Mouse (Mus musculus): ENCODE data around the gene Ankrd44. TPM values are rescaled to one million over a fixed set of nuclear protein-coding genes. Genes with fewer than 3 reads are reported as not detected.

Ankrd44 gene
- polyA plus RNA-seq, 1 experiment: 5.2 TPM

- H3K4me3 ChIP-seq (ENCODE audit: low read depth, low read length): no peak overlapping the region
- no peak overlapping the region for H3K27ac ChIP-seq (ENCODE audit: insufficient read depth, low read length)
- no peaks in the 10 kb centered on the region for H3K4me1 ChIP-seq (ENCODE audit: control insufficient read depth, insufficient read depth, low read length)
- H3K9ac ChIP-seq (ENCODE audit: low read depth, poor library complexity, severe bottlenecking): no peak overlapping the region
- TF ChIP-seq EP300 (IDR thresholded peaks at IDR 0.05; ENCODE audit: insufficient read depth, low read depth, low read length) (no peak), POLR2A (IDR thresholded peaks at IDR 0.05; ENCODE audit: insufficient read depth, low read length) (no peak), CTCF (IDR thresholded peaks at IDR 0.05; ENCODE audit: low read depth, low read length) (no peak)
- H3K9me3 ChIP-seq (replicated peaks; ENCODE audit: control insufficient read depth, insufficient read depth, low read length, poor library complexity, severe bottlenecking): no peaks in the 10 kb centered on the region
- H3K27me3 ChIP-seq (ENCODE audit: control insufficient read depth, insufficient read depth, low read length, poor library complexity, severe bottlenecking): no peaks in the 10 kb centered on the region
- H3K36me3 ChIP-seq (ENCODE audit: control insufficient read depth, insufficient read depth, low read length, poor library complexity, severe bottlenecking): no peaks in the 10 kb centered on the region
Measured at GRCm38 (mm10) chr1:54835661-54836205, 90.5 kb downstream of the Ankrd44 start.

GRCm38 (mm10) chr1:54833221-54833620 lies 93.0 kb downstream of the Ankrd44 start:
- Histone ChIP-seq H3K4me1 (ENCODE audit: control insufficient read depth, insufficient read depth, low read length) (no peaks in the 10 kb centered on the region), H3K27me3 (ENCODE audit: control insufficient read depth, insufficient read depth, low read length, poor library complexity, severe bottlenecking) (no peaks in the 10 kb centered on the region), H3K27ac (ENCODE audit: insufficient read depth, low read length) (no peak overlapping the region), H3K9ac (ENCODE audit: low read depth, poor library complexity, severe bottlenecking) (no peak overlapping the region), H3K4me3 (ENCODE audit: low read depth, low read length) (no peak overlapping the region), H3K36me3 (ENCODE audit: control insufficient read depth, insufficient read depth, low read length, poor library complexity, severe bottlenecking) (no peaks in the 10 kb centered on the region), H3K9me3 (replicated peaks; ENCODE audit: control insufficient read depth, insufficient read depth, low read length, poor library complexity, severe bottlenecking) (no peaks in the 10 kb centered on the region)
- no peak for TF ChIP-seq CTCF (IDR thresholded peaks at IDR 0.05; ENCODE audit: low read depth, low read length)
- no peak for TF ChIP-seq POLR2A (IDR thresholded peaks at IDR 0.05; ENCODE audit: insufficient read depth, low read length)
- TF ChIP-seq EP300 (IDR thresholded peaks at IDR 0.05; ENCODE audit: insufficient read depth, low read depth, low read length): no peak

GRCm38 (mm10) chr1:54832765-54833164 lies 93.4 kb downstream of the Ankrd44 start:
- no peak for TF ChIP-seq CTCF (IDR thresholded peaks at IDR 0.05; ENCODE audit: low read depth, low read length)
- TF ChIP-seq POLR2A (IDR thresholded peaks at IDR 0.05; ENCODE audit: insufficient read depth, low read length): no peak
- TF ChIP-seq EP300 (IDR thresholded peaks at IDR 0.05; ENCODE audit: insufficient read depth, low read depth, low read length): no peak

GRCm38 (mm10) chr1:54830223-54830622 lies 96.0 kb downstream of the Ankrd44 start:
- Histone ChIP-seq H3K4me3 (ENCODE audit: low read depth, low read length) (no peak overlapping the region), H3K9me3 (replicated peaks; ENCODE audit: control insufficient read depth, insufficient read depth, low read length, poor library complexity, severe bottlenecking) (no peaks in the 10 kb centered on the region), H3K4me1 (ENCODE audit: control insufficient read depth, insufficient read depth, low read length) (no peaks in the 10 kb centered on the region), H3K27ac (ENCODE audit: insufficient read depth, low read length) (no peak overlapping the region), H3K9ac (ENCODE audit: low read depth, poor library complexity, severe bottlenecking) (no peak overlapping the region), H3K36me3 (ENCODE audit: control insufficient read depth, insufficient read depth, low read length, poor library complexity, severe bottlenecking) (no peaks in the 10 kb centered on the region), H3K27me3 (ENCODE audit: control insufficient read depth, insufficient read depth, low read length, poor library complexity, severe bottlenecking) (no peaks in the 10 kb centered on the region)
- TF ChIP-seq CTCF (IDR thresholded peaks at IDR 0.05; ENCODE audit: low read depth, low read length) (no peak), EP300 (IDR thresholded peaks at IDR 0.05; ENCODE audit: insufficient read depth, low read depth, low read length) (no peak), POLR2A (IDR thresholded peaks at IDR 0.05; ENCODE audit: insufficient read depth, low read length) (no peak)

More at GRCm38 (mm10) chr1:54832765-54833164, 93.4 kb downstream of the Ankrd44 start:
- H3K9me3 ChIP-seq (replicated peaks; ENCODE audit: control insufficient read depth, insufficient read depth, low read length, poor library complexity, severe bottlenecking): no peaks in the 10 kb centered on the region
- H3K27me3 ChIP-seq (ENCODE audit: control insufficient read depth, insufficient read depth, low read length, poor library complexity, severe bottlenecking): no peaks in the 10 kb centered on the region
- H3K36me3 ChIP-seq (ENCODE audit: control insufficient read depth, insufficient read depth, low read length, poor library complexity, severe bottlenecking): no peaks in the 10 kb centered on the region
- H3K4me3 ChIP-seq (ENCODE audit: low read depth, low read length): no peak overlapping the region
- no peaks in the 10 kb centered on the region for H3K4me1 ChIP-seq (ENCODE audit: control insufficient read depth, insufficient read depth, low read length)
- no peak overlapping the region for H3K9ac ChIP-seq (ENCODE audit: low read depth, poor library complexity, severe bottlenecking)
- H3K27ac ChIP-seq (ENCODE audit: insufficient read depth, low read length): no peak overlapping the region

- H3K36me3 ChIP-seq (ENCODE audit: control insufficient read depth, insufficient read depth, low read length, poor library complexity, severe bottlenecking): no peaks in the 10 kb centered on the region
- H3K4me3 ChIP-seq (ENCODE audit: low read depth, low read length): no peak overlapping the region
- no peak for TF ChIP-seq POLR2A (IDR thresholded peaks at IDR 0.05; ENCODE audit: insufficient read depth, low read length)
- TF ChIP-seq CTCF (IDR thresholded peaks at IDR 0.05; ENCODE audit: low read depth, low read length): no peak
- TF ChIP-seq EP300 (IDR thresholded peaks at IDR 0.05; ENCODE audit: insufficient read depth, low read depth, low read length): no peak
- no peaks in the 10 kb centered on the region for H3K9me3 ChIP-seq (replicated peaks; ENCODE audit: control insufficient read depth, insufficient read depth, low read length, poor library complexity, severe bottlenecking)
- no peak overlapping the region for H3K9ac ChIP-seq (ENCODE audit: low read depth, poor library complexity, severe bottlenecking)
- no peaks in the 10 kb centered on the region for H3K27me3 ChIP-seq (ENCODE audit: control insufficient read depth, insufficient read depth, low read length, poor library complexity, severe bottlenecking)
- H3K27ac ChIP-seq (ENCODE audit: insufficient read depth, low read length): no peak overlapping the region
- no peaks in the 10 kb centered on the region for H3K4me1 ChIP-seq (ENCODE audit: control insufficient read depth, insufficient read depth, low read length)
Measured at GRCm38 (mm10) chr1:54829681-54830213, 96.4 kb downstream of the Ankrd44 start.

- TF ChIP-seq CTCF (IDR thresholded peaks at IDR 0.05; ENCODE audit: low read depth, low read length) (no peak), EP300 (IDR thresholded peaks at IDR 0.05; ENCODE audit: insufficient read depth, low read depth, low read length) (no peak), POLR2A (IDR thresholded peaks at IDR 0.05; ENCODE audit: insufficient read depth, low read length) (no peak)
- H3K9ac ChIP-seq (ENCODE audit: low read depth, poor library complexity, severe bottlenecking): no peak overlapping the region
Measured at GRCm38 (mm10) chr1:54827827-54828226, 98.4 kb downstream of the Ankrd44 start.

More at GRCm38 (mm10) chr1:54827827-54828226, 98.4 kb downstream of the Ankrd44 start:
- no peaks in the 10 kb centered on the region for H3K27me3 ChIP-seq (ENCODE audit: control insufficient read depth, insufficient read depth, low read length, poor library complexity, severe bottlenecking)
- no peak overlapping the region for H3K27ac ChIP-seq (ENCODE audit: insufficient read depth, low read length)
- no peak overlapping the region for H3K4me3 ChIP-seq (ENCODE audit: low read depth, low read length)
- no peaks in the 10 kb centered on the region for H3K36me3 ChIP-seq (ENCODE audit: control insufficient read depth, insufficient read depth, low read length, poor library complexity, severe bottlenecking)
- H3K4me1 ChIP-seq (ENCODE audit: control insufficient read depth, insufficient read depth, low read length): no peaks in the 10 kb centered on the region
- no peaks in the 10 kb centered on the region for H3K9me3 ChIP-seq (replicated peaks; ENCODE audit: control insufficient read depth, insufficient read depth, low read length, poor library complexity, severe bottlenecking)

Data from ES-Bruce4 (cell line).